Mouse (Mus musculus) right cerebral cortex, postnatal 14 days (tissue): Measurements from ENCODE around the gene Cmss1.
"Not testable (repeated sequence)": the region's sequence is repeated elsewhere in the genome, so short reads cannot be mapped to it uniquely, and the experiment has no call there.

Experiments used
- DNase-seq: peaks from one replicate; pipeline ENCODE4 v3.0.0; 2022

Cmss1 gene

DNA sequence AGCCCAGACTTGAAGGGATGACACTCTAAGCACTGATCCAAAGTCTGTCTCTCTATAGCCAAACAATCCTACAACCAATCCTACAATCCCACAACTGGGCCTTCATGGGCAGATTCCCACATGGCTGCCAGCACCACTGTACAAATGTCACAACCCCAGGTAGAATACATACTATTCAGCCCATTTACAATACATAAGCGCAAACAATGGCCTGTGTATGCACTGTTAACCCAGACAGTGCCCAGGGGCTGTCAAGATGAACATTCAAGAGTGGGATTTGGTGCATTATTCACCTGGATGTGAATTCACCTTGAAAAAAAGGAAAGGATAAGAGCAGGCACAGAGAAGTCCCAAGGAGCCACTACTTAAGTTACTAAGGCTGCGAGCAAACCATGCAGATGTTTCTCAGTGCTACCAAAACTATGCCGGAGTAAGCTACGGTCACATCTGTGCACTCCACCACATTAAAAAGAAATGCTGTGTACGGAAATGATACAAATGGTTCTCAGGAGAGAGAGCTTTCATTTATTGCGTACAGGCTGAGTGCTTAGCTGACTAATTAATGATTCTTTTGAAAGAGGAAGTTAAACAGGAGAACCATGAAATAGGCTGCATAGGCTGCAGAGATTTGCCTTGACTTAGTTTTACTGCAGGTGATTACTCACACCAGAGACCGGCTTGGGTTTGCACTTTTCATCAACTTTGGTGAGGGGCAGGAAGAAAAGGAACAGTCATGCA lies 184.8 kb downstream of the Cmss1 start:
- DNase-seq: no peak

DNA sequence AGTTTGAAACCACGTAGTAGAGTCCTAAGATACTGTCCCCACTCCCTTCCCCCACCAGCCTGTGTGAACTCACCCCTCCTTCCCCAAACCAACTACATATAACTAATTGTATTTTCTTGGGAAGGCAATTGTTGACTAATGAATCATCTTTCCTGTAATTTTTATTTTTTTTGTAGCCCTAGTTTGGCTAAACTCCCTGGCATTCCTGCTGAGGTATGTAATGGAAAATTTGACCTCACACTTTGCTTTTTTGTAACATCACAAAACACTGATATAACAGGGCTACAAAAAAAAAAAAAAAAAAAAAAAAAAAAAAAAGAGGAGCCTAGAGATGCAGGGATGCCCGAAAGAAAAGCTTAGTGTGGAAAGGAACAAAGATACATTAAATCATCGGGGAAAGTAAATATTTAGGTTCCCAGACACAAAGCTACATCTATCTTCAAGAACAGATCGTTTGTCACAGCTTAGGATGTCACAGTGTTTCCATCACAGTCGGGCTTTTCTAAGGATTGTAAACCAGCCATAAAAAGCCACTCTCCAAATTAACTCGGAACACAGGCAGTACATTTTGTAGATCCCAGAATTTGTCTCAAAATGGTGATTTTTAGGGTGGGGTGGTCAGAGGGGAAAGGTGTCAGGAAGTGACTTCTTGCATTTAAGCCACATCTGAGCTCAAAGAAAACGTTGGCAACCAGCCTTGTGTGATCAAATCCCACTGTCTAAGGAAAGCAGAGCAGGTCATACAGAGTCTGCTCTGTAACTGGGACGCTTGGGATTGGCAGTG lies 185.7 kb downstream of the Cmss1 start:
- no peak for DNase-seq

DNA sequence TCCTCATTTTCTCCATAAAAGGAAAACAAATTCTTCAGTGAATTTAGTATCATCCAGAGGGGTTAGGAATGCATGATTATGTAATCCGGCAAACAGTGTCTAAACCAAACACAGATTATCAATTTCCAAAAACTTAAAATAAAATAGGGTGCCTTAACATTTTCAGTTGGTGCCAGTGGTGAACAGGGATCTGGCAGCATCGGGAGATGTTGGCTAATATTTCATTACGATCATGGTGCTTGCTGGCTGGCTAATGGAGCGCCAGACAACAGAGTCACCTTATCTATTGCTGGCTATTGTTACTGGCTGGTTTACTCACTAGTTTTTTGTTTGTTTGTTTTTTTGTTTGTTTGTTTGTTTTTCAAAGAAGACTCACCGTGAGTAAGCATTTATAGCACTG lies 186.8 kb downstream of the Cmss1 start:
- DNase-seq: no peak

DNA sequence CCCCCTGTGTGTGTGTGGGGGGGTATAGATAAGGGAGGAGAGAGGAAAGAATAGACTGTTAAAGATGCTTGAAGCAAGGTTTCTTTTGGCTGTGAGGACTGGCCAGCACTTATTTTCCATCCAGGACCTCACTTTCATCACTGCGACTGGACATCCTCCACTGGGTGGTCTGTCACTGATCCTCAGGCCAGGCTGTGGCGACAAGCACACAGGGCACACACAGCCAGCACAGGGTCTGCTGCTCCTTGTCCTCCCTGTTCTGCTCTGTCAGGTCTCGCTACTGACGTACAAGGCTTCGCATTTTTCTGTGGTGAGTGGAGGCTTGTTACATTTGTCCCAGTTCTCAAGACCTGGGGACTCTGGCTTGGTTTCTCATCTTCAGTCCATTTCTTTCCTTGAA lies 187.3 kb downstream of the Cmss1 start:
- no peak for DNase-seq

DNA sequence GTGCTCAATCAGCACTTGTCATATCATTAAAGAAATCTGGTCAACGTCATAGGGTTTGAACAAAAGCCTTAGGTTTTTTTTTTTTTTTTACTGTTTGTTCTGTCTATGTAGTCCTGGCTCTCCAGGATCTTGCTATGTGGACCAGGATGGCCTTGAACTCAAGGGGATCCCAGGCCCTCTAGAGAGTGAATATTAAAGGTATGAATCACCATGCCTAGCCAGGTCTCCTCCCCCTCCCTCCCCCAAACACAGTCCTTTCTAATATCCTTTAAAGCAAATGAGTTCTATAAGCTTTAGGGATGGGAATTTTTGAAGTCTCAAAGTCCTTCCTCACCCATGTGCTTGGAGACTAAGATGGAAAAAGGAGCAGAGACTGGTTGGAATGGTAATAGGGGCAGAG lies 188.7 kb downstream of the Cmss1 start:
- DNase-seq: no peak

DNA sequence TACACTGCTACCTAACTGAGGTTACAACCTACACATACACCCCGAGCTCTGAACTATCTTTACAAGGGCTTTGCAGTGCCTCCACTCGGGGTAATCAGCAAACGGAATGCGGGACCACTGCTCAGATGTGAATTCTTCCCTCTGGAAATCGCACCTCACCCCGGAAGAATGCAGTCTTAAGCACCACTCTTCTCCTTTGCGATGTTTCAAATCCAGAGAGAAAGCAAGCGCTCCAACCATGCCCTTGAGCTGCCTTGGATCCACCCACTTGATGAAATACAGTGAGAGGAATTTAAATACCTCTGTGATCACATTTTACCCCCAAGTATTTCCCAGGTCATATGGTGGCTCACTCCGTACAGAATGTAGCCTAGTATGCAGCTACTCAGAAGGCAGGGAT lies 189.6 kb downstream of the Cmss1 start:
- no peak for DNase-seq

DNA sequence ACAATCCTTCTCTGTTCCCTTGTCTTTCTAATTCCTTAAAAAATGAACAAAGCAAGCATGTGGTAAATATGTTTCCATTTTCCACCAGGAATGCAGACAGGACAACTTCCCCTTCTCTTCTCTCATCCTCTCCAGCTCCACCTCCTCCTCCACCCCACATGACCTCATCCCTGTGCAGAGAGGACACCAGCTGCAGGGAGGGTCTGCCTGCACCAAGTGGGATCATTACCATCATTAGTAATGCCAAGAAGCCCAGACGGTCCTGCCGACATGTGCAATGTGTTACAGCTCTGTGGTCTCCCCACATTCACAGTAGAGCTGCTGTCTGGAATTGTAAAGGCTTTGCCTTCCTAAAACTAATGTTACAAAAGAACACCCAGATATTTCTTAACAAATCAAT lies 190.6 kb downstream of the Cmss1 start:
- no peak for DNase-seq

DNA sequence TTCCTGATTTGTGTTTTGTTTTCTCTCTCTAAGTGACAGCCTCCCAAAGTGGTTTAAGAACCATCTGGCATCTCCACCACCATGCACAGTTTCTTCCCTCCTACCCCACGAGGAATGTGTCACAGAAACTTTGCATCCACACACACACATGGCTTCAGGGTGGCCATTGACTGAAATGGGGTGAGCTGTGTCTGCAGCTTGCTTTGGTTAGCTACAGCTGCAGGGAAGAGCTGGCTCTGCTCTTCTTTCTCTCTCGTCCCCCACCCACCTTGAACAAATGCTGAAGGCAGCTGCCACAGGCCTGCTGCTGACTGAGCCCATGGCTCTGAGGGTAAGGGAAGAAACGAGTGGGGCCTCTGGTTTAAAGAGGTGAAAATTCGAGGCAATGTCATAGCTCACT lies 193.9 kb downstream of the Cmss1 start:
- DNase-seq: no peak

DNA sequence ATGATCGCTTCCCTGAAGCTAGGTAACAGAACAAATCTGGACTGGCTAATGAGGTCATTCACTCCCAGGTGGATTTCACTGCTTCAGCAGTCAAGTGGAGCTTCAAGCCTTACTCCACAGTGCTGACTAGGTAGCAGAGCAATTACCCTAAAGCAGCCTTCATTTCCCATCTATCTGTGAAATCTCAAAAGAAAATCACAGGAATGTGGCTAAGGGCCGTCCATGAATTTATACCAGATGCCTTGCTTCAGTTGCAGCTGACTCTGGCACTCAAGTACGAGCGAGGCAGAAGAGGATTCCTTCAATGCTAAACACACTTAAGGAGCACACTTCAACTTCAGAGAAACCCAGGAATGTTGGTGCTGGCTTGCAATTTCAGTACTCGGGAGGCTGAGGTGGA lies 202.8 kb downstream of the Cmss1 start:
- no peak for DNase-seq

DNA sequence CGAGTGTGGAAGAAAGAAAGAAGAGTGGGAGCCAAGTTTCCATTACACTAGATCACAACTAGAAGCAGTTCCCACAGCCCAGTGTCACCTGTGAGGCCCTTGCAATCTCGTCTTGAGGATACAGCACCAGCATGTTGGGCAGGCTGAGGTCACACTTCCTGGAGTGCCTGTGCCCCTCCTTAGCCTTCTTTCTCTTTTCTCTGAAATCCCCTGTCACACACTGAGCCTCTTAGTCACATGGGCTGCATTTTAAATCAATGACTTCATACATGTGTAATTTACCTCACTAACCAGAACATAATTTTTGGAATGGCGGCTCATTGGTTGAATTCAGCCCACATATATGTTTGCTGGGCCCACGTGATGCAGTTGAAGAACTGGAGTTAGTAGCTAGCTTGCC lies 203.8 kb downstream of the Cmss1 start:
- no peak for DNase-seq

DNA sequence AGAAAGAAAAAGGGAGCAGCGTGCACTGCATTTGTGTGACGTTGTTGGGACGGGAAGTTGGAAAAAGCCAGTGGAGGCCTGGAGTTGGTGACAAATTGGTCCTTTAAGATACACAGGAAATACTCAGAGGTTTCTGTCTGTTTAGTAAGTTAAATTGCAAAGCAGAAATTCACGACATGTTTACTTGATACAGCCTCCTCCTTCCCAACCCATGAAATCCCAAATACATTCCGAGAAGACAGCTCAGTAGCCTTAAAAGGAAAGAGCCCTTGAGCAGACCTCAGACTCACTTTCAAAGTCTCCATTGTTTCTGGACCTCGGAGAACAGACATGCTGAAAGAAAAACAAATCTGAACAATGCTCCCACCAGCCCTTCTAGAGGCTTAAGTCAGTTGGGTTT lies 205.0 kb downstream of the Cmss1 start:
- no peak for DNase-seq

DNA sequence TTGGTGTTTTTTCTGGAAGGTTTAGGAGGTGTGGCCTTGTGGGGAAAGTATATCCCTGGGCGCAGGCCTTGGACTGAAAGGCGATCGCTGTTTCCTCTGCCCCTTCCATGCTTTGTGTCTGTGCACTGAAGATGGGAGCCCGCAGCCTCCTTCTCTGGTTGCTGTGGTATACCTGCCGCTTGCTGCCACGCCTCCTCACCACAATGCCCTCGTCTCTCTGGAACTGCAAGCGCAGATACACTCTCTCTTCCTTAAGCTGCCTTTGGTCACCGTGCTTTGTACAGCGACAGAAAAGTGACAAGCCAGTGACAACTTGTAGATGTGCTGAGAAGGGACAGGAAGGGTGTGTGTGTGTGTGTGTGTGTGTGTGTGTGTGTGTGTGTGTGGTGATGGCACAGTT lies 207.1 kb downstream of the Cmss1 start:
- no peak for DNase-seq

DNA sequence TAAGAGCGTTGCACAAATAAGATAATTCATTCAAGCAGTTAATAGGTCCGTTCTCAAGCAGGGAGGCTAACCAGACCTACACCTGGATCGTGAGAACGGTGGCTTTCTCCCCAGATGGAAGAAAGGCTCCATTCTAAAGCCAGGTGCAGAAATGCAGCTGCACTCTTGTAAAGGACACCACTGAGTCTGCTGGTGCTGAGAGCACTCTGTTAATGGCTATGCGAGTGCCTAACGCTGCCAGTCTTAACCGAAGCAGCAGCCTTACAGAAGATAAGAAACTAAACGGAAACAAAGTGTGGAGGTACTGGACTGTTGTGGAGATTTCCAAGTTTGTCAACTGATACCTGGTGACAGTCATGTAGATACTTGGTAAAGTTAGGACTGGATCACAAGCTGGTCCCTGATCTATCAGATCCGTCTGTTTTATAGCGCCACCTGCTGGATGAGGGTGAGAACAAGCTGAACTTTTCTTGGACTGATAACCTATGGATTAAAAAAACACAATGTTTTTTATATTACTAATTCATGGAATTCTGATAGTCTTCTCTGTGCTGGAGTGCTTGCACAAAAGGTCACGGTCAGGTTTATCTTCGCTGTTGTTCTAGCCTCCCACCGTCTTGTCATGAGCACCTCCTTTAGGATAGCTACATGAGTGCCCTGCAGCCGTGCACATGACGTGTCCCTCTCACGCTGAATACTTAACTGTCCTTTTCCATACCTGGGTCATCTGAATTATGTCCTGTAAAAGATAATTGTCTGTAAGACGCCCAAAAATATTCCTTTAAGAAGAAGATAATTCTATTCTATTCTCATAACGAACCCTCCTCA lies 208.1 kb downstream of the Cmss1 start:
- peak; percentile 73 for DNase-seq

DNA sequence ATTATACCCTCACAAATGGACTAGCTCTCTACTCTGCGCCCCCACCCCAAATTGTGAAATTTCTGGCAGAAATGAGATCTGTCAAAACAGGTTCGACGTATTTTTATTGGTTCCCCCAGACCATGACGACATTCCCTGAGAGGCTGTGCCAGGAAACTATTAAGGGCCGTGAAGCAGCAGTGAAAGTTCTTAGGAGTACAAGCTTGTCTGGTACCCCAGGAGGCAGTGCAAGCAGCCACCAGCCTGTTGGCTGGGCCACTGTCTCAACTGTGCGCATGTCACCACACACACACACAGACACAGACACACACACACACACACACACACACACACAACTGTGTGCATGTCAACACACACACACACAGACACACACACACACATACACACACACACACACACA lies 208.8 kb downstream of the Cmss1 start:
- no peak for DNase-seq

DNA sequence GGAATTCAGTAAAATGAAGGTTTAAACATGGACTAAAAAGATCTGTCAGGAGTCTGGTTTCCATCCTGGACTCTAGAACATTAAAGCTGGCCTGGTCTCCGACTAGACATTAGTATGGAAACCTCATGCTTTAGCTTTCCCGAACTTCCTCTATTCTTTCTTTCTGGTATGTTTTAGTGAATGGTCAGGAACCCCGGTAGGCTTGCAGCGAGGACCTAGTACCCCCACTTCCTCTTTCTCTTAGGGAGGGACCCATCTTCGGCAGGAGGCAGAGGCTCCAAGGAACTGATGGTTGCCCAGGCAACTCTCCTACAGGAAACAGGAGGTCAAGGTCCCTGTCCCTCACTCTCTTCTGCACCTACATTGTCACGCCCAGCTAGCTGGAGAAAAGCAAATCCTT lies 210.4 kb downstream of the Cmss1 start:
- no peak for DNase-seq

DNA sequence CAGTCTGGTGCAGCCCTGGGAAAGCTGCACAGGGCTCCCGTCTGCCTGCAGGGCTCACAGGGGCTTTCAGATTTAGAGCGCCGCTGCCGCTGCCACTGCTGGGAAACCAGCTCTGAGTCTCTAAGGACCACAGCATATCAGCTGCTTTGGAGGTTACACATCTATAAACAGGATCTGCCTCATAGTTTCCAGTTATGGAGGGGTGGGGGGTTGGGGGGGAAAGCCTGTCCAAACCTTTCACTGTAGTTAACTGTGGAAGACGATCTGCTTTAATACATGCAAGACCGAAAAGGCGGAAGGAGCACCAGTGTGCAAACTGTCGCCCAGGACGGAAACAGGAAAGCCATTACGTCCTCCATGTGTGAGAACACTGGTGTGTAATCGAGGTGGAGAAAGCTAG lies 213.5 kb downstream of the Cmss1 start:
- peak; percentile 29 for DNase-seq

DNA sequence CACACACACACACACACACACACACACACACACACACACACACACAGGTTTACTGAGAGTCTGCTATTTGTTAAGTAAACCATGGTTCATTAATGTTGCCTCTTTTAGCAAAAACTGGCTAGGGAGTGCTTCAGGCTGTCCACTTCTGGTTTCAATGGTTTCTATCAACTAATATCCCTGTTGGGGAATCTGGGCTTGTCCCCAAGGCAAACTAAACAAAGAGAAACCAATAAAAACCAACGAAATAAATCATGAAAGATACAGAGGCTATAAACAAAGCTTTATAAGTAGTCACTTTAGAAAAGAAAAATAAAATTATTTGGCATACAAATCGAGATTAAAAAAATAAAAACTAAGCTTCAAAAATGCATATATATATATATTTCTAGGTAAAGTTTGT lies 214.2 kb downstream of the Cmss1 start:
- no peak for DNase-seq

DNA sequence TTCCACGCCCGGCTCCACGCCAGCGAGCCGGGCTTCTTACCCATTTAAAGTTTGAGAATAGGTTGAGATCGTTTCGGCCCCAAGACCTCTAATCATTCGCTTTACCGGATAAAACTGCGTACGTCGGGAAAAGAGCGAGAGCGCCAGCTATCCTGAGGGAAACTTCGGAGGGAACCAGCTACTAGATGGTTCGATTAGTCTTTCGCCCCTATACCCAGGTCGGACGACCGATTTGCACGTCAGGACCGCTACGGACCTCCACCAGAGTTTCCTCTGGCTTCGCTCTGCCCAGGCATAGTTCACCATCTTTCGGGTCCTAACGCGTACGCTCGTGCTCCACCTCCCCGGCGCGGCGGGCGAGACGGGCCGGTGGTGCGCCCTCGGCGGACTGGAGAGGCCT lies 215.5 kb downstream of the Cmss1 start:
- not testable (repeated sequence) for DNase-seq

DNA sequence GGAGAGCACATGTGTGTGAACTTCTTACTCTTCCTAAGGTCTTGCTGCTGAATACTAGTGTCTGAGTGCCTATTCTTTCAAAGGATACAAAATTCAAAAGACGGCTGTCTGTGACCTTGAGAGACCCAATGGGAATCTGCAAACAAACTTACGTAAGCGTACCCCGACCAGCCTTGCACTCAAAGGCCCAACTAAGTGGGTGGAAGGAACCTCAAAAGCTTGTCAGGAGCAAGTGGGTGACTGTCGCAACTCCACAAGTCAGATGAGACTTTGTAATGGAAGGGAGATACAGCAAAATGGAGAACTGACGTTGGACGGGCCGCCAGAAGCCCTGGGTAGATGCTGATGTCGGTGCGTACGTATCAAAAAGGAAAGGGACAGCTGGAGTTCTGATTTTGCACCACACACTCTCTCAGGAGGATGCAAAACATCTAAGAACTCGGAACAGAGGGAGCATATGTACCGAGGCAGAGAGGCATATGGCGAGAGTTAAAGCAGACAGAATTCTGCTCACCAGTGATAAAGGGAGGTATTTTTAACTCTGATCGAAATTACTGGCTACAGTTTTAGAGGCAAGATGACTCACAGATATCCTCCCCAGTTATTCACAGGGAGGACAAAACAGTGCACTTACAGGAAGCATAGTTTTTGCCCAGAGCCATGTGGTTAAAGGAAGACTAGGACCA lies 217.0 kb downstream of the Cmss1 start:
- peak; percentile 27 for DNase-seq

DNA sequence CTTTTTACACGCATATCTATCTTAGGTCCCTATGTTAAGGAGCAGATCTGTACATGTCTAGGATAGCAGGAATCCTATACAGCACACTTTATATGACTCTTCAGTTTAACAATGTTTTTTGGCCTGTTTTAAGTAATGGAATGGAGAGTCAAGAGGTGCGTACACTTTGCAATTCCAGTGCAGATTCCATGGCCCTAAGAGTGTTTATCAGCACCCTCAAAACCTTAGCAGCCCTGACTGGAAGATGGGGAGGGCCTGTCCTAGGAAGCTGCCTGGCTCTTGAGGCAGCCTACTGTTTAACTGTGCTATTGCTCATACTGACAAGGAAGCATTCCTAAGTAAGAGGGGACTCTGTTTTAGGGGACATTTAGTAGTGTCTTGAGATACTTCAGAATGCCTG lies 222.4 kb downstream of the Cmss1 start:
- no peak for DNase-seq

DNA sequence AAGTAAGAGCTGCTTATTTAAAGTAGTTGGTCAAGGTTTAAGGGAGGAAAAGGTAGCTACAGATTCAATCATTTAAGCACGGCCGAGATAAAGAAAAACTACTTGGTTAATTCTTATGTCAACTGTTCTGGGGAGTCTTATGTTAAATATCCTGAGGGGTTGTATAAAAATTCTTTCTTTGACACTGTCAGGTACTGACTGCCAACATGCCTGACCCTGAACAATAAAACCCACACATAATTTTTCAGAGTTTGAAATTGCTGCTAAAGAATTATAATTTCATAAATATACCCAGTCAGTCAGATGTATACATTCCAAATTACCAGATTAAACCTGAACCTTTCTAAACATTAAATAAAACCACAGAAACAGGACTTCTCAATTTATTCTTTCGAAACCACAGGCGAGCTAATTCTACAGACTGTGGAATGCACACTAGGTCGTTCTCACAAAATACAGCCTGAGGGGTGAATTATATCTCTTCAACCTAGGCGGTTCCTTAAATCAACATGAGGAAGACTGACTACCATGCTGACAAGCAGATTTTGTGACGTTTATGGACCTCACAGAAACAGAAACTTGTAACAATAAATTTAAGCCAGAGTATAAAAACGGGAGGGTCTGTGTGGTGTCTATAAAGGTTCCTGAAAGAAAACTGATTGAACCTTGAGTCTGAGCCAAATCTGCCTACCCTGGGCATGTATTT lies 223.2 kb downstream of the Cmss1 start:
- DNase-seq: no peak

DNA sequence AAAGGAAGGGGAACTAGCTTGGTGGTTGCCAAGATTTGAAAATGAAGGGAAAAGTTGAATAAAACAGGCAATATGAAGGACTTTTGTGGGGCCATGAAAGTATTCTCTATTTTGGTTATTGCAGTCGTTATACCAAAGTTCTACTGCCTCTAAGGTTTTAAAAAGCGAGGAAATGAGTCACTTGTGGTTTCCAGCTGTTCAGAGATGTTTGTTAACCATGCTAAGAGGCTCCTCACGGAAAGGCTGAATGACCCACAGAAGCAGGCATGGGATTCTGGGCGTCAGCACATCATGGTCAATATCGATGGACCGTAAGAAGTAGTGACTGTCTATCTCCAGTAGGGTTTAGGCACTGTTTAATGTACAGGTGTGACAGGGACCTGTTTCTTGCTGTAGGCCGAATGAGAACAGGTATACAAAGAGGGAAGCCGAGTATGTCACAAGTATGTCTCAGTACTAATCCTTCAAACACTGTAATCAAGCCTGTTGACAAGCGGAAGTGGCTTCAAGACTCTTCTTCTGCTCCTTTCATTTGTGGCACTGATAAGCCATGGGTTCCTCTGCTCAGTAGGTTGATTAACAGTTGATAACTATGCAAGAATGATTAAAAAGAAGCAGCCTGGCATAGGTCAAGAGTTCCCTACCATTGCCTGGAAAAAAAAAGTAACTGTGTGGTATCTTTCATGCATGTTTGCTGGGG lies 227.9 kb downstream of the Cmss1 start:
- DNase-seq: no peak
